Mouse (Mus musculus): ENCODE data around the gene Dusp6.
A peak's percentile ranks its signal among the peaks of the same experiment; 100 is the strongest.
"Not testable (repeated sequence)": the region's sequence is repeated elsewhere in the genome, so short reads cannot be mapped to it uniquely, and the experiment has no call there.

The Dusp6 gene

GRCm38 (mm10) chr10:99262867-99263379 lies at the start of gene Dusp6:
TSS of gene Dusp6 (plus strand) at chr10:99263231.
- DNase-seq (ENCODE audit: low spot score in 2 of 2), result peak; percentile 85 to 88

DNA sequence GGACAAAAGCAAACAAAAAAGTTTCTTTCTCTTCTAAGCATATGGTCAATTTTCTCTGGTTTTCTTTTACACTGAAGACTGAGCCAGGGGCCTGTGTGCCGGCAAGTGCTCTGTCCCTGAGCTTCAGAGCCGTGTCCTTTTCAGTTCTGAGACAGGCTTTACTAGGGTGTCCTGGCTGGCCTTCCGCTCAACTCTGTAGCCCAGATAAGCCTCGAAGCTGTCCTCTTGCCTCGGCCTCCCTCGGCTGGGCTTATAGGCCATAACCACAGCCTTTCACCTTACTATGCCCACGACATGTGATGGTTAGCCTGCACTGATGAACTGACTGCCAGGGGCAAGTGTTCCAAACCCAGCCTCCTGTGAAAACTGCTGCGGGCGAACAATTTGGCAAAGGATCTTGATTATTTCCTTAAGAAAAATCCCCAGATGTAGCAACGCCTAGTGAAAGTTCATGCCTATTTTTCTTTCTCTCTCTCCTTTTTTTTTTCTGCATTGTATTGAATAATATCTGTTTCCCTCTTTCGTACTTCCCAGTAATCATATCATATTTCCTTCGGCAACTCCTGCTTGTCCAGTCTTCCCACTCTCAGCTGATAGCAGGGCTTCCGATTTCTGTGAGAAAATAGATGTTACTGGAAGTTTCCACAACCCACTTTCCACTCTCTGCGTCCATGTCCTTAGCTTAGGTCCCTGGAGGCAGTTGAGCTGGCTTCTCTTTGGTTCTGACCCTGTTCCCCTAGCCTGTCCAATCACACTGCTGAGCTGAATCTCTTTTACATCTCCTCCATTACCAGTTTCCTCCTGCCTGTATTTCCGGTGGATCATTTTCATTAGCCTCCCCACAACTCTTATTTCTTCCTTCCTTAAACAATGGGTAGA lies 48.4 kb upstream of the Dusp6 start:
- DNase-seq (ENCODE audit: low spot score in 2 of 2), result no peak

- not testable (repeated sequence) for DNase-seq (ENCODE audit: low spot score in 2 of 2)
Measured at GRCm38 (mm10) chr10:99216570-99216969, 46.5 kb upstream of the Dusp6 start.

GRCm38 (mm10) chr10:99221540-99221939 lies 41.5 kb upstream of the Dusp6 start:
- DNase-seq (ENCODE audit: low spot score in 2 of 2), result no peak

- no peak for DNase-seq (ENCODE audit: low spot score in 2 of 2)
Measured at GRCm38 (mm10) chr10:99222726-99223125, 40.3 kb upstream of the Dusp6 start.

DNA sequence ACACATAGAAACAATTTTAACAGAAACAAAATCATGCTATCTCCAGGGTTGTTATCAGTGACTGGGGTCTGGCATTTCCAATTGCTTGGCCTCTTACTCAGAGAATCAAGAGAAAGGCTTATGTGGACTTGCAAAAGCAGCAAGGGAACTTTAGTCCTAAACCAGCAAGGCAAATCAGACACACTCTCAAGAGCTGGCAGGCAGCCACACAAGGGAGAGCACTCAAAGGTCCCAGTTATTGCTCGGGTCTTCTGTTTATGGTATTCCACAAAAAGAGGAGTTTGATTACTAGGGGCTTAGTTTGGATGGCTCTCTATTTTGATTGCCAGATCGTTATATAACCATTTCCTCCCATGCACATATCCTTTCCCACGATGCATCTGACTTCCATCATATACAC lies 38.8 kb upstream of the Dusp6 start:
- no peak for DNase-seq (ENCODE audit: low spot score in 2 of 2)

GRCm38 (mm10) chr10:99226782-99227181 lies 36.2 kb upstream of the Dusp6 start:
- no peak for DNase-seq (ENCODE audit: low spot score in 2 of 2)

GRCm38 (mm10) chr10:99227968-99228864 lies 34.8 kb upstream of the Dusp6 start:
- peak in 1 of 2 experiments; percentile 30 for DNase-seq (ENCODE audit: low spot score in 2 of 2)

DNA sequence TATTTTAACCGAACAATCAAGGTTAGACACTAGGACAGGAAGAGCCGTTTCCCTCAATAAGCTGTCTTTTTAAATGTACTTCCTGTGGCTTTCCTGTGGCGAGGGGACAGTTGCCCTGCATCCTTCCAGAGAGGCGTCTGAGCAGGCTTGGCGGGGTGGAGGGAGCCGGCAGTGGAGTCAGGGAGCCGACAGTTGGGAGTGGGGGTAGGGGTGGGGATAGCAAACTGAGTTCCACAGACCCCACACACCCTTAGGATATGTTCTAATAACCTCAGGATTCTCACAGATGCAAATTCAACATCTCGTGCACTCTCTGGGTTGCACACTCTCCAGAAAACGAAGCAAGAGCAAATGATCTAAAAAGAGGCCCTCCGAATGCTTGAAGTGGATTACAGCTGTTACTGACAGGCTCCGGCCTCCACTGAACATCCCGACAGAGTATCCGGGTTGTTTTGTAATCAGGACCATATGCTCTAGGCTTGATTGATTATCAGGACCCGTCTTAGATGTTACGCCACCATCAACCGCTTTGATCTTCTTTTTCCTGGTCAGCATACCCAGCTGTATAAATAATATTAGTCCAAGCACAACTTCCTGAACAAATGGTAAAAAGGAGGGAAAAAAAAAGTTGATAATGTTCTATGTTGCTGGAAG lies 33.9 kb upstream of the Dusp6 start:
- peak in 1 of 2 experiments; percentile 24 for DNase-seq (ENCODE audit: low spot score in 2 of 2)

DNA sequence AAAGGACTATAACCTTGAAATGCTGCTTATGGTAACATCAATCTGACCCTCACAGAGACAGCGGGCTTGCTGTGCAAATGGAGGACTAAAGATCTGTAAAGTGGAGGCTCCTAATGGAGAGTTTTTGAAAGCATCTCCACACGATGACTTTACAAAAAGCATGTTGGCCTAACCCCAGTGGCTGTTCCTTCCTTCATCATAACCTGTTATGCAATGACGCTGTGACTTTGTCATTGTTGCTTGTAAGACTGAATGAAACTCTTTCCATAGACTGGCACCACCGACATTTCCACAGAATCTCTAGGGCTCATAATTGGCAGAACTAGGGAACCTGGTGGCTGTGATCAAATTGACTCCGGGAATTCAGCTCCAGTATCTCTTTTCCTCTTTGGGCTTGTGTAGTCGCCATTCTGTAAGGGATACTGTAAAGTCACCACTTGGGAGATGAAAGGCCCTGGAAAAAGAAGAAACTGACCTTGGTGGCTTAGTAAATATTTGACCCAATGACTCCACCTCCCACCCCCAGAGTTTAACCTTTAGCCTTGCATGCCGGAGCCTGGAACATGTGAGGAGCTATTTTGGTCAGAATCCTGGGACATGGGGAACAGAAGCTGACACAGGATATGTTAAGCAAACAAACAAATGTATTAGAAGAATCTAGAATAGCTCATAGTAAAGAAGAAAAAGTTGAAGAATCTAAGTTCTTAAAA lies 30.4 kb upstream of the Dusp6 start:
- no peak for DNase-seq (ENCODE audit: low spot score in 2 of 2)

DNA sequence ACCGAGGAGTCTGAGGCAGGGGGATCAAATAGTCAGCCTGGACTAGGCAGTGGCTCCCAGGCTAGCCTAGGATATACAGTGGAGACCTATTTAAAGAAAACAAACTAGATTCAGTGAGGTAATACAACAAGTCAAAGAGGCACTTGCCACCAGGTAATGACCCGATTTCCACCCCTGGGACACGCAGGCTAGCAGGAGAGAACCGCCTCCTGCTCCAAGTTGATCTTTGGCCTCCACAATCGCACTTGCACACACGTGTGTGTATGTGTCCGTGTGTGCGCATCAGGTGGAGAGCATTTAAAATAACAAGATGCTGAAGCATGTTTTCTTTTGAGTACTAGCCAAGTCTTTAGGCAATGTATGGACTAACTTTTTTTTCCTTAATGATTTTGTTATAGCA lies 28.7 kb upstream of the Dusp6 start:
- no peak for DNase-seq (ENCODE audit: low spot score in 2 of 2)

DNA sequence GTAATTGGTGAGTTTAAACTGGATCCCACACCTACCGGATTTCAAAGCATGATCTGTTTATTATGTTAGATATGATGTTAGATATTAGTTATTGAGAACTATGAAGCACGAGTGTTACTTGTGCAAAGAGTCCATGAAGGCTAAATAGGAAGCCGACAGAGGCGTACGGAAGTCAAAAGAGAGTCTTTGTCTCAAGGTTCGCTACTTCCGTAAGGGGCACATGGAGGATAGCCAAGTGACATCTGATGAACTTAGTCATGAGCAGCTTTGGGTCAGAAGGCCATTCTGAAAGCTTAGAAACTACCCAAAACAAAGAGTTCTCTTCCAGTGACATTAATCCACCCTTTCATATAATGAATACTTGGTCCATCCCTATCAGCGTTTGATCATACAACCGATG lies 27.9 kb upstream of the Dusp6 start:
- no peak for DNase-seq (ENCODE audit: low spot score in 2 of 2)

GRCm38 (mm10) chr10:99237205-99237832 lies 25.7 kb upstream of the Dusp6 start:
- no peak for DNase-seq (ENCODE audit: low spot score in 2 of 2)

- no peak for DNase-seq (ENCODE audit: low spot score in 2 of 2)
Measured at GRCm38 (mm10) chr10:99238537-99238936, 24.5 kb upstream of the Dusp6 start.

DNA sequence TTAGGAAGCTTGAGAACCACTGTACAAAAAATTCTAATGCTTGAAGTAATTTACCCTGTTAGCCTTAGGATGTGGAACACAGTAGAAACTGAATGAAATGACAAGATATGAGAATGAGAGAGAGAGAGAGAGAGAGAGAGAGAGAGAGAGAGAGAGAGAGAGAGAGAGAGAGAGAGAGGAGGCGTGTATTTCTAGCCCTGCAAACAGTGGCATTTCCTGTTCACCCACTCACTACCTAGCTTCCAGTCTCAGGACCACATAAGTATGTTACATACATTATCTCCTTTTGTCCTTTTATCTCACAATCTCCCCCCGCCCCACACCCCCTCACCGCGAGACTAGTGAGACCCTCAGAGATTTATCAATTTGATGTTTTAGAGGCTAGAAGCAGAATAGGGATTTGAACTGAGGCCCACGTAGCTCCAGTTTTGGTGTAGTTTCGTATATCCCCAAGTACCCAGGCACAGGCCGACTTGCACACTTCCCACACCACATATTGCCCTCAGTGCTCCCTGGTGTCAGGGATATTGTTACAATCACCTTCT lies 21.7 kb upstream of the Dusp6 start:
- peak; percentile 32 to 51 for DNase-seq (ENCODE audit: low spot score in 2 of 2)

GRCm38 (mm10) chr10:99241829-99242711 lies 21.0 kb upstream of the Dusp6 start:
- peak; percentile 68 to 70 for DNase-seq (ENCODE audit: low spot score in 2 of 2)

- peak in 1 of 2 experiments; percentile 15 for DNase-seq (ENCODE audit: low spot score in 2 of 2)
Measured at GRCm38 (mm10) chr10:99242721-99243120, 20.3 kb upstream of the Dusp6 start.

- DNase-seq (ENCODE audit: low spot score in 2 of 2), result no peak
Measured at GRCm38 (mm10) chr10:99243907-99244489, 19.0 kb upstream of the Dusp6 start.

All from thymus, postnatal 10 days (tissue).